Mouse (Mus musculus) lung, adult 2 months (tissue): ENCODE measurements at regions not wholly inside any gene's neighbourhood (a gene's known extent, or its start where the extent isn't known, plus 50 kb on each side); places are given as distances from the start of the nearest gene placed in this dataset.

Experiments
- CTCF ChIP-seq: fragments of 200-500 bp; IDR thresholded peaks from 2 replicates; pipeline ENCODE4 v1.5.1; 2011; ENCODE audit warnings: mild to moderate bottlenecking, low read length, control low read depth; ENCODE audit not compliant: insufficient read depth
- POLR2A ChIP-seq: fragments of 200-500 bp; IDR thresholded peaks from 2 replicates; pipeline ENCODE4 v1.6.1; 2011; ENCODE audit warnings: low read depth, mild to moderate bottlenecking, control low read depth, low read length, borderline replicate concordance; ENCODE audit errors: extremely low read depth

GRCm38 (mm10) chr12:56402844-56403243 lies 57.1 kb upstream of the Mbip start:
- TF ChIP-seq POLR2A (no peak), CTCF (no peak)
